Mouse (Mus musculus): ENCODE data around the gene Plcb3.
A peak's percentile ranks its signal among the peaks of the same experiment; 100 is the strongest.
"Not testable (repeated sequence)": the region's sequence is repeated elsewhere in the genome, so short reads cannot be mapped to it uniquely, and the experiment has no call there.

The Plcb3 gene

DNA sequence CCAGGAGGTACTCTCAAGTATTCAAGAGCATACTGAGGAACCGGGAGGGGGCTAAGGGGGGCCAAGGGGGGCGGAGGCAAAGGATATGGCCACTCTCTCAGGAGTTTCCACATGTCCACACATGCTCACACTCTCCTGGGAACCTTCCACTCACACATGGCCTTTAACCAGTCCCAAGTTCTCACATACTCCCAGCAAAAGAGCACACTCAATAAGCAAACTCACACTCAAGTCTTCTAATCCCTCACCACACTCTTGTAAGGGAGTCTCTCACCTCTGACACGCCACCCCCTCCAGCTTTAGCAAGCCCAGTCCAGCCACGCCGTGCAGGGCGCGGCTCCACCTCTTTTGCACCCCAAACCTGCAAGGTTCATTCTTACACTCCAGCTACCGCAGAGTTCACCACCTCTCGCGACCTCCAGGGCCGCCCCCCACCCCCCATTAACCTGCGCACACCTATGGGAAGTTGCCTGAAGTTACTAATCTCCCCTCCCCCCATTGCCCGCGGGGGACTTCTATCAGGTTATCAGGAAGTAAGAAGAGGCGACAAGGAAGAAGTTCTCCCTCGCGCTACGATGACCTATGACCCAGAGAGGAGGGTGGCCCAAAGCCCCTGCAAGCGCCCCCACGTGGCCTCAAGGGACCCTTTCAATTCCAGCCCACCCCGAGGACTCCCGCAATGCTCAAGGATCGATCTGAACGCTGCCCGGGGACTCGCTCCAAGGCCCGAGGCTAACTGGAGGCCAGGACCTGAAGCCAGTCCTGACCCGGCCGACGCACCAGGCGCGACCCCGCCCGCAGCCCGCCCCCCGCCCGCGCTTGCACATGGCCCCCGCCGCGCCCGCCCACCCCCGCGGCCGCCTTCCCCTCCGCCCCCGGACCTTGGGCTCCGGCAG, 55.3 kb downstream of the Plcb3 start:
- no peak for ATAC-seq (ENCODE audit: low TSS enrichment)

GRCm38 (mm10) chr19:6919876-6920740, 56.2 kb downstream of the Plcb3 start:
- no peak for ATAC-seq (ENCODE audit: low TSS enrichment)

DNA sequence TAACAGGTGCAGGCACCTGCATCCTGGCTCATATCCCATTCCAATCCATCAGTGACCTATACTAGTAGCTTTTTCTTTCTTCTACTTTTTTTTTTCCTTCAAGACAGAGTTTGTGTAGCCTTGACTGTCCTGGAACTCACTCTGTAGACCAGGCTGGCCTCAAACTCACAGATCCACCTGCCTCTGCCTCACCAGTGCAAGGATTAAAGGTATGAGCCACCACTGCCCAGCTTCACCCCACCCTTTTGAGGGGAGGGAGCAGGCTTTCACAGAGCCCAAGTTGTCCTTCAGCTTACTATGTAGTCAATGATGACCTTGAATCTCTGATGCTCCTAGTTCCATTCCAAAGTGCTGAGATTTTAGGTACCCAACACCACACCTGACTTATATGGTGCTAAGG, 56.8 kb downstream of the Plcb3 start:
- ATAC-seq (ENCODE audit: low TSS enrichment): no peak

GRCm38 (mm10) chr19:6918321-6918720, 57.9 kb downstream of the Plcb3 start:
- ATAC-seq (ENCODE audit: low TSS enrichment): no peak

DNA sequence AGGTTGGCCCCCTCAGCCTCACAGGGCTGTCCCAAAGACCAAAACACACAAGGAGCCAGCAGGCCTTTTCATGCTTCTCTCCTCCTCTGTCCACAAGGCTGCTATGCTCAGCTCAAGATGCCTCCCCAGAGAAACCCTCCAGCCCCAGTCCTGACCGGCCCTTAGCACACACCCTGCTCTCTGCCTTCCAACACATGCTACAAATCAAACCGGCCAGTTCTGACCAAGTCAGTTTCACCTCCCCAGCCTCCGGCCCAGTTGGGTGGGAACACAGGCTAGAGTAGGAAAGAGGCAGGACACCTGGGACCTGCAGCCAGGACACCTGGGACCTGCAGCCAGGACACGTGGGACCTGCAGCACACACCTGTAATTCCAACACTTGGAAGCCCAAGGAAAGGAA, 59.8 kb downstream of the Plcb3 start:
- no peak for ATAC-seq (ENCODE audit: low TSS enrichment)

- no peak for ATAC-seq (ENCODE audit: low TSS enrichment)
Measured at GRCm38 (mm10) chr19:6915276-6915675, 61.0 kb downstream of the Plcb3 start.

GRCm38 (mm10) chr19:6914540-6914939, 61.7 kb downstream of the Plcb3 start:
- no peak for ATAC-seq (ENCODE audit: low TSS enrichment)

DNA sequence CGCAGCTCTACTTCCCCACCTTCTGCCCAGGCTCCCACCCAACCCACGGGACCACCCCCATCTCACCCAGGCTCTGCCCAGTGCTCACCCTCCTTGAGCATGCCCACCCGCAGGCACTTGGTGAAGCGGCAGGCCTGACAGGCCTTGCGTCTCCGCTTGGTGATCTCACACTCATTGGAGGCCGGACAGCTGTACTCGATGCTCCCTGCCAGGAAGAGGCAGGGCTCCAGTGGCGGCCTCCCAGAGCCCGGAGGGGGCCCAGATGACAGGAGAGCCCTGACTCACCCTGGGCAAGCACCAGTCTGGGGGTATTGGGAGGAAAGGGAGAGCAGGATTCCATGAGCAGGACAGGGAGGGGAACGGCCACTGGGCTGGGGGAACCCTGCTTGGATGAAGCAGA, 62.3 kb downstream of the Plcb3 start:
- no peak for ATAC-seq (ENCODE audit: low TSS enrichment)

- ATAC-seq (ENCODE audit: low TSS enrichment): no peak
Measured at GRCm38 (mm10) chr19:6913036-6913435, 63.2 kb downstream of the Plcb3 start.

DNA sequence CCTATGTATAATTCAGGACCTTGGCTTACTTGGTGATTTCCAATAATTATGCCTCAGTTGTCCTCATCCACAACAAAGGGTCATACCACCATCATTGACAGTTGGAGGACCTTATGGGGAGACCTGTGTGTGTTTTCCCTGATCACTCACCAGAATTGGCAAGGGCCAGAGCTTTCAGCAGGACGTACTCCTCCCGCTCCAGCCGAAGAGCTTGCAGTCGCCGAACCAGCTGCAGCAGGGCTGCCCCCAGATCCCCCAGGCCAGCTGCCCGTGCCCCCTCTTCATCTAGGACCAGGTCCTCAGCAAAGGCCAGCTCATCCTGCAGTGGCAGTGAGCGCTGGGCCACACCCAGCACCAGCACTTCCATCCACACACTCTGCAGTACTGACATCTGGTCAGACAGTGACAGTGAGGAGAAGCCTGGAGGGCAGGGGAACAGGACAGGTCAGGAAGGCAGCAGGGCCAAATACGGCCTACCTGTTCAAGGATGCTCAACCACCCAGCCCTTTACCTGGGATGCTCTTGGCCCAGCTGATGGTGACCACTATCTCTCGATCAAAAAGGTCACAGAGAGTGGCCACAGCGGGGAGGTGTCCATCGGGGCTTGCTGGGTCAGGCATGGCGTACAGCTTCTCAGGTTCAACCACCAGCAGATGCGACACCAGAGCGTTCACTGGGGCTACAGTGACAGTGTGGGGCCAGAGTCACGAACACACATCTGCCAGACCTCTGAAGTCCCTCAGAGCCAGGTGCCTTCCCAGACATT, 63.9 kb downstream of the Plcb3 start:
- no peak for ATAC-seq (ENCODE audit: low TSS enrichment)

DNA sequence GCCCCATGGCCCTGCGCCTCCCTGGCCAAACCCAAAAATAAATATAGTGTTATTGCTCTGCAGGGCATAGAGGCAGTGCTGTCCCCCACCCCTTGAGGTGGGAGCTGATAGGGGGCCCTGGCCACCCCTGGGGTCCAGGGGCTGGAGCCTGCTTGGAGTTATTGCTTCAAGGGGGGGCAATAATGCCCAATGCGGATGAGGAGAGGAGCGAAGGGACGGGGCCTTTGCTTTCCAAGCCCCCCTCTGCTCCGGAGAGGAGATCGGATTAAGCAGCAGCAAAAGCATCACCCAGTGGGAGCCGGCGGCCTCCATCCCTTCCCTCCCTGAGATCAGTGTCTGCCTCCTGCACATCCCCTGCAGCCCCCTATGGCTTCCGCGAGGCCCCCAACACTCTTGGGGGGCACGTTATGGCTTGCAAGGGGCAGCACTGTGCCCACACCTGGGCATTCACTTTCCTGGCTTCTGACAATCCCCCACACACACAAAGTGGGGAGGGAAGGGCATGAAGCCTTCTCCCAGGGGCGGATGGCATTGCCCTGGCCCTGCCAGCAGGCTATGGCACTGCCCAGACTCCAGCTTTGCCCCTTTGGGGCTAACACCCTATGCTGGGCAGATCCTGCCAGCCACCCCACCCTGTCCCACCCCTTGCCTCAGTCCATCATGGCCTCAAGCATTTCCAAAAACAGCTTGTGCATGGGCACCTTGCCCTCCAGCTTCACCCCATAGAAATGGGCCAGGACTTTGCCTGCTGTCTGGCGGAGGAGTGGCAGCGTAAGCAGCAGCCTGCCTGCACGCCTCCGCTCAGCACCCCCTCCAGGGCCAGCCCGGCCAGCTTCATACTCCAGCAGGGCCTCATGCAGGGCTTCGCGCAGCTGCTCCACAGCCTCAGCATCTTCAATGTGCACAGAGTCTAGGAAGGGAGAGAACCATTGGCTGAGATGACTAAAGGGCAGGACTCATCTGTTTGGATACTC, 64.9 kb downstream of the Plcb3 start:
- ATAC-seq (ENCODE audit: low TSS enrichment): no peak

DNA sequence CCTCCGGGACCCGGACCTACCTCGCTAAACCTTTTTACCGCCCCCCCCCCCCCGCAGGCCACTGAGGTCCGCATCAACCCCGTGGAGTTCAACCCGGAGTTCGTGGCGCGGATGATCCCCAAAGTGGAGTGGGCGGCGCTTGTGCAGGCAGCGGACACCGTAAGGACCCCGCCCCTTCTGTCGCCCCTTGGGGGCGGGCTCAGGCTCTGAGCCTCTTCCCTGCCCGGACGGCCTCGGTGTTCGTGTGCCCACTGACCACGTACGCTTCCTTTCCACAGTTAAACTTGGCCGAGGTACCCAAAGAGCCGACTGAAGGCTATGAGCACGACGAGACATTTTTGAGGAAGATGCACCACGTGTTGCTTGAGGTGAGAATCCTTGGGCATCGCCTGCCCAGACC, 66.0 kb downstream of the Plcb3 start:
- ATAC-seq (ENCODE audit: low TSS enrichment): not testable (repeated sequence)

DNA sequence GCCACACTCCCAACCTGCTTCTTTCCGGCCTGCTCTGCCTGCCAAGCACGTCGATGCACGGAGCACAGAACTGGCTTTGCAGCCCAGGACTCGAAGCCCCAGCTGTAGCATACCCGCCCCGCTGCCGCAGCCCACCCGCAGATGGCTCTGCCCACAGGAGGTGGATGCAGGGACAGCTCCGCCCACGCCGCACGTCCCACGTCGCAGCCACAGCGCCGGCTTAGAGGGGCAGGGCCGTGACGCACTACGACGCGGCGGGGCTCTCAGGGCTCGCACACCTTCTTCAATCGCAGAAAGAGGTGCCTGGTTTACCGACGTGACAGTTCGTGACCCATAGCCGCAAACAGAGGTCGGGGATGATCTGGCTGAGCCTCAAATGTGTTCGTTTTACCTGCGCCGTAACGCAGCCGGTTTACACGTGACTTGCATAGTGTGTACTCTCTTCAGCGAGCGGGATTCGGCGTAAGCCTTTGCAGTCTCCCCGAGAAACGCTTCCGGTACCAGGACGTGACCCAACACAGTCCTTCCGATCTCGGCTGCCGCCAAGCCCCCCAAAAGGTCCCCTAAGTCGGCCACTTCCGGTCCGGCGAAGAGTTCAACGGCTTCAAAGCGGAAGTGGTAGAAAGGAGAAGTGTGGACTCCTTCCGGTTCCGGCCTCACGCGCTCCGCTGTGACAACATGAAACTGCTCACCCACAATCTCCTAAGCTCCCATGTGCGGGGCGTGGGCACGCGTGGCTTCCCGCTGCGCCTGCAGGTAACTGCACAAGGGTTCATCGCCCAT, 66.6 kb downstream of the Plcb3 start, which contains the start of the genes Trmt112 and Prdx5:
TSS of gene Trmt112 (plus strand) at position 192 of the 783 bp plus-strand sequence.
TSS of gene Prdx5 (minus strand) at position 600 of the 783 bp plus-strand sequence.
- ATAC-seq (ENCODE audit: low TSS enrichment): peak; percentile 78

DNA sequence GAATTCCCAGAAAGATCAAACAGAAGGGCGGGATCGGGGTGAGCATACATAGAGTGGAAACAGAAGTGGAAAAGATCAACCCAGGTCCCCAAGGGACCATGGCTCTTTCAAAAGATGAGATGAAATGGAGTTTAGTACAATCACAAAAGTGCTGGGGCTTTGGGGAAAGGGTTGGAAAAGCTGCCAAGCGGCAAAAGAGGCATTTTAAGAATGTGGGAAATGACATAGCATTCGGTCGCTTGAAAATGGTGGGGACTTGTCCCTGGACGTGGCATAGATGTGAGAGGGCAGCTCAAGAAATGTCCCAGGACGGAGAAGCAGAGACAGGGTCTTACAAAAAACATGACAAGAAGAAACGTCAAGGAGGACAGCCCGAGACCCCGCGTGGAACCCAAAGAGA, 67.2 kb downstream of the Plcb3 start:
- ATAC-seq (ENCODE audit: low TSS enrichment): no peak

- ATAC-seq (ENCODE audit: low TSS enrichment): no peak
Measured at GRCm38 (mm10) chr19:6907811-6908540, 68.3 kb downstream of the Plcb3 start.

DNA sequence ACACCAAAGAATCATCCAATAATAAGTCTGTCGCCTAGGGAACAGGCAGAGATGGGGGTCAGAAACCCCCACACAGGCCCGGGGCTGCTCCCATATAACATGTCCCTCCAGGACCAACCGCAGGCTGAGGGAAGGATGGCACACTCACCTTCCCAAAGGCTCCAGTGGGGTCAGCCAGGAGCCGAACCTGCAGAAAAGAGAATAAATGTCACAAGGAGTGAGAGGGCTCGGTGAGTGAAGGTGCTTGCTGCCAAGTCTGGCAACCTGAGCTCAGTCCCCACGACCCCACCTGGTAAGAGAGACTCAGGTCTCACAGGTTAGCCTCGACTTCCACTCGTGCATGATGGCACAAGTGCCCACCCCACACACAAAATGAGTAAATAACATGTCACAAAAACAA, 69.2 kb downstream of the Plcb3 start:
- ATAC-seq (ENCODE audit: low TSS enrichment): no peak

DNA sequence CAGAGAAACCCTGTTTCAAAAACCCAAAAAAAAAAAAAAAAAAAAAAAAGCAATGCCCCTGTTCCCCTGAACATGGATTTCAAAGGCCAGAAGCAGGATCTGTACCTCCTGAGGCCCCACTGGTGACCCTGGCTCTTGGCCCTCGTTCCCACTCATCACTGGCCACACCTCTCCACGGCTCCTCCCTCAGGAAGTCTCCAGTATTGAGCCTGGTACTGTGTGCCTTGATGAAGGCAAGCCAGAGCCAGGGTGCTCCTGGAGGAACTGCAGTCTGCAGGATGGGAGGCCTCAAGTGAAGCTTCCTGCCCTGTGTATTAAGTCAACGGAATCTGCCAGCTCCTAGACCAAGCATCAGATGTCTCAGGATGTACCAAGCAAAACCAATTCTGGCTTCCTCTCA, 70.1 kb downstream of the Plcb3 start:
- no peak for ATAC-seq (ENCODE audit: low TSS enrichment)

GRCm38 (mm10) chr19:6905498-6906159, 70.6 kb downstream of the Plcb3 start:
- ATAC-seq (ENCODE audit: low TSS enrichment): no peak

- no peak for ATAC-seq (ENCODE audit: low TSS enrichment)
Measured at GRCm38 (mm10) chr19:6904846-6905245, 71.4 kb downstream of the Plcb3 start.
